Comparison of ENCODE assay signal across 8 mouse cellular contexts in the genomic region with DNA sequence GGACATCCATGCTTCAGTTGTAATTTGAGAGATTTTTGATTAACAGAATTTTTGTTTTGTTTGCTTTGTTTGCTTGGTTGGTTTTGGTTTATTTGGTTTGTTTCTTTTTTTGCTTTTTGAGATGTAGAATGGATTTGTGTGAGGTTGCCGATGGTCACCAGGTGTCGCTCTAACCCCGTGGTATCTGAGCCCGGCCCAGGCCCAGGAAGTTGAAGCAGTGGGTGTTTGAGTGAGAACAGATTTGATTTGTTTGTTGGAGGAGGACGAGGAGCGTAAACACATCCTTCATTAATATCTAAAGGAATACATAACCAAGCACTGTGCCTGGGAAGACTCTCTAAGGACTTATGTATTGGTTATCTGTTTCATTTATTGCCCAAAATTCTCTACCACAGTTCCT.
DNase-seq lines count a peak whose midpoint lies in the region; ATAC-seq and TF ChIP-seq lines count a peak whose summit lies in the region.

No protein-coding gene starts in this region.

- no peak overlapping the region for H3K4me2 ChIP-seq in kidney, postnatal 0 days (ENCODE audit: low read length)
- H3K4me2 ChIP-seq in liver, embryonic 11.5 days = no peak overlapping the region

- H3K4me1 ChIP-seq in kidney, postnatal 0 days (replicated peaks; ENCODE audit: insufficient read depth, low read length) = no peaks in the 10 kb centered on the region
- no peaks in the 10 kb centered on the region for H3K4me1 ChIP-seq in liver, embryonic 11.5 days (replicated peaks; ENCODE audit: control insufficient read depth, insufficient read depth, low read length)
- H3K4me1 ChIP-seq in olfactory bulb, adult 2 months (ENCODE audit: control insufficient read depth, insufficient read depth, low read length) = no peaks in the 10 kb centered on the region

- CTCF ChIA-PET in Patski (lab: Charles Lee) = interaction anchor here (0.6 to 1.0 kb wide), 3 partner anchors 16 to 786 kb away, joined by 3 read pairs; no protein-coding TSS in a partner anchor

- no peak for ATAC-seq in Patski
- ATAC-seq in kidney, postnatal 0 days (replicated peaks; ENCODE audit: low FRiP score, low read depth) = no peak
- ATAC-seq in liver, embryonic 11.5 days (replicated peaks; ENCODE audit: low FRiP score) = no peak

- H3K9me3 ChIP-seq in kidney, postnatal 0 days (replicated peaks; ENCODE audit: low read length) = no peaks in the 10 kb centered on the region
- H3K9me3 ChIP-seq in liver, embryonic 11.5 days (ENCODE audit: control insufficient read depth, low read length) = no peaks in the 10 kb centered on the region

- in situ Hi-C loops in Patski (cut with MboI; ENCODE audit: low pct_unique_long_range_greater_than_20kb) = loop anchor here (5.0 to 10.0 kb wide), 4 partner anchors 588 to 1023 kb away; no protein-coding TSS in a partner anchor

- TF ChIP-seq CTCF in Patski (IDR thresholded peaks at IDR 0.05) = peak; percentile 95
- peak; percentile 89 for TF ChIP-seq CTCF in kidney, postnatal 0 days (IDR thresholded peaks at IDR 0.05; ENCODE audit: low read depth)
- TF ChIP-seq CTCF in olfactory bulb, adult 2 months (IDR thresholded peaks at IDR 0.05; ENCODE audit: insufficient read depth, low read depth, low read length) = peak; percentile 79

- TF ChIP-seq POLR2A in olfactory bulb, adult 2 months (IDR thresholded peaks at IDR 0.05; ENCODE audit: insufficient read depth, low read depth, low read length) = no peak

- H3K9ac ChIP-seq in kidney, postnatal 0 days (ENCODE audit: low read depth, low read length) = no peak overlapping the region
- no peak overlapping the region for H3K9ac ChIP-seq in liver, embryonic 11.5 days (ENCODE audit: low read depth, low read length)

- DNase-seq in A20 (ENCODE audit: low read depth, low spot score) (peak; percentile 63), Patski (ENCODE audit: low read depth, low spot score) (no peak)
- DNase-seq in cerebellum, postnatal 14 days = peak; percentile 90
- peak; percentile 61 to 73 for DNase-seq in frontal cortex, postnatal 25 days (ENCODE audit: low spot score in 2 of 2)
- peak; percentile 85 for DNase-seq in kidney, postnatal 0 days (ENCODE audit: low spot score)
- peak; percentile 49 for DNase-seq in liver, embryonic 11.5 days (ENCODE audit: low spot score)
- peak; percentile 41 to 51 for DNase-seq in thymus, postnatal 36 days

- no peak overlapping the region for H3K4me3 ChIP-seq in kidney, postnatal 0 days (replicated peaks; ENCODE audit: low read depth, low read length)
- H3K4me3 ChIP-seq in liver, embryonic 11.5 days (ENCODE audit: low read depth, low read length) = no peak overlapping the region
- H3K4me3 ChIP-seq in olfactory bulb, adult 2 months (ENCODE audit: insufficient read depth, low read depth, low read length) = no peak overlapping the region

- H3K27ac ChIP-seq in kidney, postnatal 0 days = no peak overlapping the region
- no peak overlapping the region for H3K27ac ChIP-seq in liver, embryonic 11.5 days (ENCODE audit: low read depth, low read length)
- no peak overlapping the region for H3K27ac ChIP-seq in olfactory bulb, adult 2 months (ENCODE audit: insufficient read depth, low read depth, low read length)

- H3K36me3 ChIP-seq in kidney, postnatal 0 days (ENCODE audit: insufficient read depth, low read length) = no peaks in the 10 kb centered on the region
- no peaks in the 10 kb centered on the region for H3K36me3 ChIP-seq in liver, embryonic 11.5 days (ENCODE audit: control insufficient read depth, insufficient read depth, low read length)

- POLR2A ChIA-PET in Patski (lab: Charles Lee) = no interaction called here

- WGBS in kidney, postnatal 0 days = 3% methylated on average over 6 of the region's 6 CpGs
- whole genome bisulfite sequencing in liver, embryonic 11.5 days = 7% methylated on average over 6 of the region's 6 CpGs
- under 1% methylated on average over 6 of the region's 6 CpGs for WGBS in olfactory bulb, adult 2 months

- H3K27me3 ChIP-seq in Patski = peaks cover 10% of the 10 kb centered on the region
- no peaks in the 10 kb centered on the region for H3K27me3 ChIP-seq in kidney, postnatal 0 days (ENCODE audit: insufficient read depth, low read length)
- no peaks in the 10 kb centered on the region for H3K27me3 ChIP-seq in liver, embryonic 11.5 days (replicated peaks; ENCODE audit: control insufficient read depth, insufficient read depth, low read length)
